Mouse (Mus musculus) lung, postnatal 0 days (tissue): ENCODE results near the gene Sertad1. TPM values are rescaled to one million over a fixed set of nuclear protein-coding genes. Genes with fewer than 3 reads are reported as not detected.

Experiments used
- ATAC-seq: fragments of 200-750 bp; cut with Nextera tagmentation; 2 replicates; pipeline ENCODE4 v1.8.0; 2017; ENCODE audit warnings: moderate library complexity
- DNase-seq: peaks from one replicate; pipeline ENCODE4 v3.0.0-alpha.2; 2016; ENCODE audit warnings: low spot score
- H3K27ac ChIP-seq: fragments of 300-500 bp; sonication (generic); 2 replicates; pipeline ENCODE4 v1.5.1; 2014; ENCODE audit warnings: antibody characterized with exemption, mild to moderate bottlenecking, low read length, mixed read lengths
- H3K27me3 ChIP-seq: fragments of 300-500 bp; sonication (generic); replicated peaks from 2 replicates; pipeline ENCODE4 v1.6.1; 2014; ENCODE audit warnings: low read length, mixed read lengths; ENCODE audit not compliant: insufficient read depth
- H3K36me3 ChIP-seq: fragments of 300-500 bp; sonication (generic); 2 replicates; pipeline ENCODE4 v1.6.1; 2014; ENCODE audit warnings: low read length, mixed read lengths; ENCODE audit not compliant: insufficient read depth
- H3K4me1 ChIP-seq: fragments of 300-500 bp; sonication (generic); 2 replicates; pipeline ENCODE4 v1.6.1; 2014; ENCODE audit warnings: antibody characterized with exemption, low read depth, low read length, mixed read lengths; ENCODE audit not compliant: insufficient read depth
- H3K4me2 ChIP-seq: fragments of 300-500 bp; sonication (generic); replicated peaks from 2 replicates; pipeline ENCODE4 v1.6.1; 2014; ENCODE audit warnings: low read depth, mild to moderate bottlenecking, low read length, moderate library complexity, mixed read lengths
- H3K4me3 ChIP-seq: fragments of 300-500 bp; sonication (generic); 2 replicates; pipeline ENCODE4 v1.5.1; 2014; ENCODE audit warnings: low read depth, low read length
- H3K9ac ChIP-seq: fragments of 300-500 bp; sonication (generic); replicated peaks from 2 replicates; pipeline ENCODE4 v1.6.1; 2014; ENCODE audit warnings: low read depth, mild to moderate bottlenecking
- H3K9me3 ChIP-seq: fragments of 300-500 bp; sonication (generic); 2 replicates; pipeline ENCODE4 v1.6.1; 2016; ENCODE audit warnings: low read length, mixed read lengths
- CTCF ChIP-seq: IDR thresholded peaks from 2 replicates; pipeline ENCODE4 v1.5.1; 2016; ENCODE audit warnings: antibody characterized with exemption, mild to moderate bottlenecking
- EP300 ChIP-seq: IDR thresholded peaks from 2 replicates; pipeline ENCODE4 v1.6.1; 2016; ENCODE audit warnings: antibody characterized with exemption, mild to moderate bottlenecking, control low read depth
- whole genome bisulfite sequencing: fragments of 180-500 bp; shearing (Covaris S2); extraction: QIAGEN DNeasy Blood & Tissue Kit; methylation state at CpG from one replicate; pipeline ENCODE4 v1.1.7; 2014; 5-methylcytosine and 5-hydroxymethylcytosine counted together
- polyA plus RNA-seq: library from polyadenylated mRNA; unstranded; fragments of >200 nt; fragmentation: Nextera tagmentation; extraction: Ambion mirVana; gene quantifications from 2 replicates; pipeline ENCODE4 v1.2.1, GENCODE M21; 2015

The Sertad1 gene
- polyA plus RNA-seq, 1 experiment from 2014 or later, result 79.6 TPM

DNA sequence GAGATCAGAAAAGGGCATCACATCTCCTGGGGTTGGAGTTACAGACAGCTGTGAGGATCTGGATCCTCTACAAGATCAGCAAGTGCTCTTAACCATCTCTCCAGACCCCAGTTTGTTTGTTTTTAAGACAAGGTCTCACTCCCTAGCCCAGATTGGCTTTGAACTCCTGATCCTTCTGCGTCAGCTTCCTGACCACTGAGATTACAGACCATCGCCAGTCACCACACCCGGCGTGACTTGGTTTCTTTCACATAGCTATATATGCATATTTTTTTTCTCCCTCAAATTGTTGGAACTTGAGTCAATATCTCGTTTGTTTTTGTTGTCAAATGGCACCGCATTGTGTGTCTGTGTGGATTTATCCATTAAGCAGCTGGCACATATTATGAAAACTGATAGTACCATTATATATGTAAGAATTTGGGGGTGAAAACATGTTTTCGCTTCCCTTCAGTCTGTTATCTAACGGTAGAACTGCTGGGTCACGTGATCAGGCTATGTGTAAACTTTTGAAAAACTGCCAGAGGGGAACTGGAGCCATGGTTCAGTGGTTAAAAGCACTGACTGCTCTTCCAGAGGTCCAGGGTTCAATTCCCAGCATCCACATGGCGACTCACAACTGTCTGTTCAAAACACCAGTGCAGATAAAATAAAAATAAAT, 32.1 kb upstream of the Sertad1 start:
- H3K27me3 ChIP-seq, result no peaks in the 10 kb centered on the region
- H3K36me3 ChIP-seq, result no peaks in the 10 kb centered on the region
- 58% methylated on average over 10 of the region's 10 CpGs for WGBS
- H3K9ac ChIP-seq, result no peak overlapping the region
- H3K4me3 ChIP-seq, result no peak overlapping the region
- H3K4me2 ChIP-seq, result no peak overlapping the region
- ATAC-seq, result no peak
- no peaks in the 10 kb centered on the region for H3K4me1 ChIP-seq
- DNase-seq, result no peak
- no peak for TF ChIP-seq EP300
- no peak for TF ChIP-seq CTCF
- H3K9me3 ChIP-seq, result no peaks in the 10 kb centered on the region
- no peak overlapping the region for H3K27ac ChIP-seq

DNA sequence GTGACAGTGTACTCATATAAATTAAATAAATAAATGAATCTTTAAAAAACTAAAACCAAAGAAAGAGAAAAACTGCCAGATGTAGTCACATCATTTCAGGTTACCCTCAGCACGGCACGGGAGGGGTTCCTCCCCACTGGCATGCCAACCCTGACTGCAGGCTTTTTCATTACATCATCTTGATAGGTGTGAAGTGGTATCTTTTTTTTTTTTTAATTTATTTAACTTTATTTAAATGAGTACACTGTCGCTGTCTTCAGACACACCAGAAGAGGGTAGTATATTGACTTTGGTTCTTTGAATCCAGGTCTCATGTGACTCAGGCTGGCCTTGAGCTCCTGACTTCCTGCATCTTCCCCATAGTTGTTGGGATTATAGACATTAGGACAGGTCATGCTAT, 31.4 kb upstream of the Sertad1 start:
- no peak overlapping the region for H3K4me2 ChIP-seq
- no peak overlapping the region for H3K9ac ChIP-seq
- DNase-seq (no peak), ATAC-seq (no peak)
- H3K27me3 ChIP-seq, result no peaks in the 10 kb centered on the region
- TF ChIP-seq EP300 (no peak), CTCF (no peak)
- 88% methylated on average over 3 of the region's 3 CpGs for WGBS
- H3K4me1 ChIP-seq, result no peaks in the 10 kb centered on the region
- no peak overlapping the region for H3K27ac ChIP-seq
- no peaks in the 10 kb centered on the region for H3K36me3 ChIP-seq
- H3K4me3 ChIP-seq, result no peak overlapping the region
- H3K9me3 ChIP-seq, result no peaks in the 10 kb centered on the region

DNA sequence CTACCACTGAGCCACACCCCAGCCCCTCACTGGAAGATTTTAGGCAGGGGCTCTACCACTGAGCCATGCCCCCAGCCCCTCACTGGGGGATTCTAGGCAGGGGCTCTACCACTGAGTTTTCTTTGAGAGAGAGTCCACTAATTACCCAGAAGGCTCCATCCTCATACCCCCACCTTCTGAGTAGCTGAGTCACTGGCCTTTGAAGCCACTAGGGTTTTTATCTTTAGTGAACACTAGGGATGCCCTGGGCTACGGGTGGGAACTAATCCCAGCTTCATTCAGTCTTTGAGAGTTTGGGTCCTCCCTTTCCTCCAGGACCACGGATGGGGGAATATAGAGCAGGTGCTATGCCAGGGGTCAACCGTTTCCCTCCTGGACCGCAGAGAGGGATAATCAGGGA, 28.1 kb upstream of the Sertad1 start:
- no peaks in the 10 kb centered on the region for H3K36me3 ChIP-seq
- ATAC-seq, result no peak
- H3K27me3 ChIP-seq, result no peaks in the 10 kb centered on the region
- TF ChIP-seq CTCF (no peak), EP300 (no peak)
- H3K9me3 ChIP-seq, result no peaks in the 10 kb centered on the region
- H3K4me3 ChIP-seq, result no peak overlapping the region
- H3K27ac ChIP-seq, result no peak overlapping the region
- no peak overlapping the region for H3K4me2 ChIP-seq
- no peak overlapping the region for H3K9ac ChIP-seq
- no peaks in the 10 kb centered on the region for H3K4me1 ChIP-seq
- WGBS, result 78% methylated on average over 4 of the region's 4 CpGs
- DNase-seq, result no peak

DNA sequence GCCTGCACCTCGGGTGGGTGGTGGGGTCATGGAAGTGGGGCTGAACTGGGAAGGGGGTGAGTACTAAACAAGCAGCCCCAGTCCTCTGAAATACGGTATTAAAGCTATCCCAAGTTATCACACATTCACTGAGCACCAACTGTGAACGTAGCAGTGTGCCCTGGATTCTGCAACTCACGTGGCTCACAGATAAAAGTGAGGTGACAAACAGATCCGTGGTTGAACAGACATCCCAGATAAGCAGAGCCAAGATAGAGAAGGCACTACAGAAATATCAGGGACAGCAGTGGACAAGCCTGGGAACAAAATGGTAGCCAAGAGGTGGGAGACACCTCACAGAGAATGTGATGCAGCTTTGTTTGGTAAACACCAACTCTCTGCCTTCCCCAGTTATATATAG, 27.1 kb upstream of the Sertad1 start:
- Histone ChIP-seq H3K9ac (no peak overlapping the region), H3K9me3 (no peaks in the 10 kb centered on the region), H3K36me3 (no peaks in the 10 kb centered on the region), H3K4me3 (no peak overlapping the region), H3K27ac (no peak overlapping the region), H3K4me2 (no peak overlapping the region), H3K4me1 (no peaks in the 10 kb centered on the region), H3K27me3 (no peaks in the 10 kb centered on the region)
- ATAC-seq (no peak), DNase-seq (no peak)
- TF ChIP-seq CTCF (no peak), EP300 (no peak)
- WGBS, result 87% methylated on average over 5 of the region's 5 CpGs

DNA sequence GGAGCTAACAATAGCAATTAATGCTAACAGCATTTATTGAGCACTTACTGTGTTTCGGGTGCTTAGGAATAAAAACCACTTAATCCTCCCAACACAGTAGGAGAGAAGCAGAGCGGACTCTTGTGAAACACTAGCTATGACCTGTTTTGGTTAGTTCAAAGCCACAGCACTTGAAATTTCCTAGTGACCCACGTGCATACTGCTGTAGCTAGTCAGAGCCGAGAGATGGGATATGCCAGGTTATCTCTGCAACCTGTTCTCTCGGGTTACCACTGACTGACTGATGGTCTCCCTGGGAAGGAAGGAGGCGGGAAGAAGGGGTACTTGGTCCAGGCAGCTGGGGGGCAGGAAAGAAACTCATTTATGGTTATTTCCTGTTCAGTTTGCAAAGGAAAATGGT, 26.2 kb upstream of the Sertad1 start:
- Histone ChIP-seq H3K27me3 (no peaks in the 10 kb centered on the region), H3K27ac (no peak overlapping the region), H3K36me3 (no peaks in the 10 kb centered on the region), H3K9ac (no peak overlapping the region), H3K9me3 (no peaks in the 10 kb centered on the region), H3K4me3 (no peak overlapping the region), H3K4me2 (no peak overlapping the region), H3K4me1 (no peaks in the 10 kb centered on the region)
- no peak for DNase-seq
- ATAC-seq, result no peak
- 61% methylated on average over 6 of the region's 6 CpGs for WGBS
- TF ChIP-seq CTCF (no peak), EP300 (no peak)

DNA sequence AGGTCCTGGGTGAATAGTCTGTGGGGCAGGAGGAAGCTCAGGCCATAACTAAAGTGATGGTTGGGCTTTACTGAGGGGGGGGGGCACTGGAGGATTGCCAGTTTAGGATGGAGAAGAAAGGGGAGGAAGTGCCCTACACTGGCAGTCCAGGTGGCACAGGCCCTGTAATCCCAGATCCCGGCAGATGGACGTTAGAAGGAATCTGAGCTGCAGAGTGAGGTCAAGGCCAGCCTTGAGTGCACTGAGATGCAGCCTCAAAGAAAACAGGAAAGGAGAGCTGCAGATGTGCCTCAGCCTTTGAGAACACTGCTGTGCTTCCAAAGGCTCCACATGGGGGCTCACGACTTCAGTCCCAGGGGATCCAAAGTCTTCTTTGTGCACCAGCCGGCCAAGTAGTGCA, 19.1 kb upstream of the Sertad1 start:
- Histone ChIP-seq H3K4me3 (no peak overlapping the region), H3K27ac (no peak overlapping the region), H3K9ac (no peak overlapping the region), H3K4me1 (no peaks in the 10 kb centered on the region), H3K9me3 (no peaks in the 10 kb centered on the region), H3K36me3 (no peaks in the 10 kb centered on the region), H3K27me3 (no peaks in the 10 kb centered on the region), H3K4me2 (no peak overlapping the region)
- TF ChIP-seq EP300 (no peak), CTCF (no peak)
- DNase-seq (no peak), ATAC-seq (no peak)
- 40% methylated on average over 4 of the region's 4 CpGs for WGBS
